Mouse (Mus musculus): ENCODE results near the gene Fen1.

DNA sequence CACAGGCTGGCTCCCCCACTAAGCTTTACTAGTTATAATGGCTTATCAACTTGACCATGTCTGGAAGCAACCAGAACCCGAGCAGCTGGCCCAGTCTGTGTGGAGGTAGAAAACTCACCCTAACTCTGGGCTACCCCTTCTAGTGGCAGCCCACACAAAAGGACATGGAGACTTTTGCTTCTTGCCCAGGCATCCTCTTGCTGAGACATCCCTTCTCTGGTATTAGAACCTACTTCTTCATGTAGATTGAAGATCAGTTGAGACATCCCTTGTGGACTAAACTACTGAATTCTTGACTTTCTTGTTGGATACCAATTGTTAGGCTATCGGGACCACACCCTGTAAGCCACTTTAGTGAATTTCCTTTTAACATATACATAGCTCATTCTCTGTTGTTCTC is 5.7 kb downstream of the Fen1 start:
- TF ChIP-seq POLR2A (IDR thresholded peaks at IDR 0.05; ENCODE audit: low read depth, low read length) (no peak), CTCF (conservative IDR thresholded peaks at IDR 0.05; ENCODE audit: insufficient read depth, insufficient read length, low read depth, low read length) (no peak)
